Mouse (Mus musculus): Measurements from ENCODE around the gene Cdca7.

GRCm38 (mm10) chr2:72478921-72479320 lies 3.0 kb downstream of the Cdca7 start:
- TF ChIP-seq GATA1 (IDR thresholded peaks at IDR 0.05; ENCODE audit: low read length): no peak
- no peak for TF ChIP-seq TAL1 (IDR thresholded peaks at IDR 0.05; ENCODE audit: low read length)
